Mouse (Mus musculus) kidney, postnatal 25 days (tissue): ENCODE data around the gene Dcbld1.

ENCODE experiments used
- DNase-seq, 2 experiments: peaks; one replicate each; pipeline ENCODE4 v3.0.0; 2021; ENCODE audit warnings: mixed read lengths in 2 of 2

Dcbld1 gene

DNA sequence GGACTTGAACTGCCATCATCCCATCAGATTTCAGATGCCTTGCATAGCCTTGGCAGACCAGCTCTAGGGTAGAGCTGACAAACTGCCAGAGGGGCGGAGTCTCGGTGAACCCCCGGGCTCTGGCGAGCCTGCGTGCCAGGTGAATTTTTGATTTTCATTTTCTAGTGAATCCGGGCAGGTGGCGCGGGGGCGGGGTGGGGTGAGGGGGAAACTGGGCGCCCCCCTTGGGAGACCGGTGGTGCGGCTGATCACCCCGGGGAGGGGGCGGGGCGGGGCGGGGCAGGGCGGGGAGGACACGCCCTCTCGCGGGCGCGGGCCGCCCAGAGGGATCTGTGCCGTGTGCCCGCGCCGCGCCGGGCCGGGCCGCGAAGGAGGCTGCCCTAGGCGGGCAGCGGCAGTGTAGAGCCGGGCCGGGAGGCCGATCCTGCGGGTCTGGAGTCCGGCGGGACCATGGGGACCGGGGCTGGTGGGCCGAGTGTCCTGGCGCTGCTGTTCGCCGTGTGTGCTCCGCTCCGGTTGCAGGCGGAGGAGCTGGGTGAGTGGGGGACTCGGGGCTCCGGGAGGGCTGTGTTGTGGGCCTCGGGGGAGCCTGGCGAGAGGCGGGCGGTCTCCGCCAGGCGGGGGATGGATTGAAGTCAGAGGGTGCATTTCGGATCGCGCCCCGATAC, at the start of gene Dcbld1:
TSS of gene Dcbld1 (plus strand) at position 319 of the 668 bp plus-strand sequence.
- DNase-seq: peak; percentile 90

DNA sequence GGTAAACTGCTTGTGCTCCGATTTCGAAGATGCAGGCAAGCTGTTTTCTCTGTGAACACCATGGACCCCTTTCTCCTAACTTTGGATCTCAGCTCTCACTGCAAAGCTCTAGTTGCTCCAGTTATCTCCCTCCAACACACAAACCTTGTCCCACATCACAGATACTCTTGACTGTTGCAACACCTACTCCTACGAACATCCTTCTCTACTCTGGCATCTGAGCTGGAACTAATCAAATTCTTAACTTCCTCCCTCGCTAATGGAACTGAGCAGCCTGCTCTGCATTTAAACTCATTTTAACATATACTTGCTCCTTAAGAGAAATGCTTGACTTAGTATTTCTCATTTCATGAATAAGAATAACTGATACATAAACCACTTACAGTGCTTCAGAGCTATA, 47.5 kb upstream of the Dcbld1 start:
- no peak for DNase-seq

DNA sequence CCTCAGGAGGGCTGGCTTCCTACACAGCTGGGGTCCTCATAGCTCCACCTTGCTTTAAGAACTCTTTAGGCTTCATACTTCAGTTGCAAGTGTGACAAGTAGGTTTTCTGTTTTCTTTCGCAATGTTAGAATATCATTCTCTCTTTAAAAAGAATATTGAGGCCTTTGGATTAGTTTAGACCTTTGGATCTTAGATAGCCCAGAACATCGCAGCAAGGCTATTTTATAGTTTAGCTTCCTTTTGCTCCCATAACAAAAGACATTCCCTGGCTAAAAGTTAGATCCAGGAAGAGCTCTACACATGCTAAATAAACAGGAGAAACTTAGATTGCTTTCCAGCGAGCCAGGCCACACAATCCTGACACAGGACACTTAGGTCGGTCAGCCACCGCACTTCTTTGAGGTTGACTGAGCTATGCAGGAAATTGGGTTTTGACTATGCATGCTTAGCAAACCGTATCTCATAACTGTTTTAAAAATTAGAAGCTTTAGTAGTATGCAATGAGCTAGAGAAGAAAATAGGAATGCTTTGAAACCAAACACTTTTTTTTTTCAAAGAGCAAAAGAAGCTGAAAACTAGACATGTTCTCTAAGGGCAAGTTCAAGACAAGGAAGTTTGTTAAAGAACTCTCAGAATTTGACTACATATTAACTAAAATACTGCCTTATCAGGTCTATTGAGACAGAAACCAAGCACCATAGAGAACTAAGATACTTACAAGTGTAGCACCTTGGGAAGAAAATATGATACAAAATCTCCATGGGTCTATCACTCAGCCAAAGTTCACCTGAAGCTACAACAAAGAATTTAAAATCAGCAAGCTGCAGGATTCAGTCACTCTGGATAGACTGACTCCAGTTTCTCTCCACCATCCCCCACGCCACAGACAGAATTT, 38.2 kb upstream of the Dcbld1 start, which contains the start of gene Ros1:
TSS of gene Ros1 (minus strand) at position 288 of the 896 bp plus-strand sequence.
- DNase-seq: no peak

DNA sequence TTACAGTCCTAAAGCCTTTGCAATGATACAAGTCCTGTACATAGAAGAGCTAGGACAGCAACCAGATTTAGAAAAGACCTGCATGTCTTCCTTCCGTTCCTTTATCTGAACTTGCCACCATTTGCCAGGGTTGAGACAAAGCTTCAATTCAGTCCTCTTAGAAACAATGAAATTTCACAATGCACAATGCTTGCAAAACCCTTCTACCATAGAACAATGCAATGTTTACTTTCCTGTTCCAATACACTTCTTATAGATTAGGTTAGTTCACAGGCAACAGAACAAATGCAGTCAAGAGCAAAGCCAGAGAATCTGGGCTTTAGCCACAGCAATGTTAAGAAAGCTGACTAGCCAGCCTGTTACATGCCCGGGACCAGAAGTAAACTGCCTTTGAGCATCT, 29.4 kb upstream of the Dcbld1 start:
- DNase-seq: no peak

DNA sequence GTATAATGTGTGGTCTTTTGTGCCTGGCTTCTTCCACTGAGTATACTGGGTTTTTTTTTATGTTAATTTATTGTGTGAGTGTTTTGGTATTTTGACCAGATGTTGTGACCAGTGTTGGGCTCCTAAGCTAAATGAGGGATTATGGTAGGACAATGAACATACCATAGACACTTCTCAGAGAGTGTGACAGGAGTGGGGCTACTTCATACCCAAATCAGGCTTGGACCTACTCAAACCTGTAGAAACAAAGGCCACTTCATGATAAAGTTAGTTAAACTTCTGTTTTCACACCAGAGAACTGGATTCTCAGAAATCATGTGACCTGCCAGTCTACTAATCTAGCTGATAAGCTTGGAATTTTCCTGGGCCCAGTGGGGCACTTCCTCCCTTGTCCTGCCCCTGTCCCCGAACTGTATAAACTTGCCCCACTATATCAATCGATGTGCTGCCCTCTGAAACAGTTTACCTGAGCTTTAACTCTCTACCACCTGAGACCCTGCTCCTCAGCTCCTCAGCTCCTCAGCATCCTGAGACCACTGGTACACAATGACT, 18.1 kb upstream of the Dcbld1 start:
- DNase-seq: no peak

DNA sequence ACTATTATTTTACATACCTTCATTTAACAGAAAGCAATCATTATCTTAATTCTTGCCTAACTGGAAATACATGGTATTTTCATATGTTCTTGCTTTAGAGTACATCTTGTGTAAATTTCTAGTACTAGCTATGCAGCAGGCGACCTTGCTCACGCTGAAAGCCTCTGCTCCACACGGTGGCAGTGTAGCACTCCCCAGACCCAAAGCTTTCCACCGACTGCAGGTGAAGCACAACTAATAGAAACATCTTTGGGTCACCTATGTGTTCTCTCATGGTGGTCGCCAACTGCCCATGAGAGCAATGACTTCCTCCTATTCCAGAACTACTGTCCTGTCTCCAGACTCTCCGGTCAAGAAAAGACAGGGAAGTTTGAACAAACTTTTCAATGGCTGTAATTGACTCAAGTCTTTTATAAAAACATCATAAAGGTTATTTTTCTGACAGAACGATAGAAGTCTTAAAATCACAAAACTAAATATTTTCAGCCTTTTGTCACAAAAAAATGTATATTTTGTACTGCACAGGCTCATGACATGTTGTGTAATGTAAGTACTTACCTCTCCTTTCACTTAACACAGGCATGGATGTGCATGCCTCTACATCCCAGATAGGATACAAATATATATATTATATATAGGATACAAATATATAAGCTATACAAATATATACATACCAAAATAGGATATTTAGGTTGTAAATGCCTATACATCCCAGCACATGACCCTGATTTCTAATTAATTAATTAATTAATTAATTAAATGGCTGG, 16.4 kb upstream of the Dcbld1 start:
- peak; percentile 81 to 82 for DNase-seq

DNA sequence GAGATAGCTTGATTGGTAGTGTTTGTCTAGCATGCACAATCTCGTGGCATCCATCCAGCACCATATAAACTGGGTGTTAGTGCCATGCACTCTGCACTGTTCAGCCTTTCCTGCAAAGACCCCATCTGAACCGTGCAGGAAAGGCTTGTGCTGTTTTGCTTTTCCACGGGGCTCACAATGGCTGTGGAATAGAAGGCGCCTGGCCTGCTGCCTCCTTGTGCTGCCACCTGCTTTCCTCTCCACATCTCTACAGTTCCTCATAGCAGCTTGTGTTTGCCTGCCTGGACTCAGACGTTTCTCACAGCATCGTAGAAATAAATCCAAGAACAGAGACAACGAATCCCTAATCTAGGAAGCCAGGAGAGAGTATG, 15.9 kb upstream of the Dcbld1 start:
- peak in 1 of 2 experiments; percentile 33 for DNase-seq

DNA sequence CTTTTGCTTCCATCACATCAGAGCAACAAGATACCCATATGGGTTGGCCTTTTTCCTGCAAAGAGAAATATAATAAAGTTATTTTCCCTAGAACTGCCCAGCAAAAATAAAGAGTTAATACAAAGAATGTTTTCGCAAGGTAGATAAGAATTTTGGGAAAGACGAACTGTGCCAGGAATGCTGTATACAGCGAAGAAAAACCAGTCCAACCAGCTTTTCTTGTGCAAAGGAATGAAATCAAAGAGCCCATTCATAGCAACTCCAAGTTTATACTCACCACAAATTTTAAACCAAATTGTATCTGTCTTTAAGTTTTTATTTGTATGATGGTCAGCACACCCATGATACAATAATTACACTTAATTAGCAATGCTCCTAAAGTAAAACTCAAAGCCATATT, 13.8 kb upstream of the Dcbld1 start:
- DNase-seq: no peak

DNA sequence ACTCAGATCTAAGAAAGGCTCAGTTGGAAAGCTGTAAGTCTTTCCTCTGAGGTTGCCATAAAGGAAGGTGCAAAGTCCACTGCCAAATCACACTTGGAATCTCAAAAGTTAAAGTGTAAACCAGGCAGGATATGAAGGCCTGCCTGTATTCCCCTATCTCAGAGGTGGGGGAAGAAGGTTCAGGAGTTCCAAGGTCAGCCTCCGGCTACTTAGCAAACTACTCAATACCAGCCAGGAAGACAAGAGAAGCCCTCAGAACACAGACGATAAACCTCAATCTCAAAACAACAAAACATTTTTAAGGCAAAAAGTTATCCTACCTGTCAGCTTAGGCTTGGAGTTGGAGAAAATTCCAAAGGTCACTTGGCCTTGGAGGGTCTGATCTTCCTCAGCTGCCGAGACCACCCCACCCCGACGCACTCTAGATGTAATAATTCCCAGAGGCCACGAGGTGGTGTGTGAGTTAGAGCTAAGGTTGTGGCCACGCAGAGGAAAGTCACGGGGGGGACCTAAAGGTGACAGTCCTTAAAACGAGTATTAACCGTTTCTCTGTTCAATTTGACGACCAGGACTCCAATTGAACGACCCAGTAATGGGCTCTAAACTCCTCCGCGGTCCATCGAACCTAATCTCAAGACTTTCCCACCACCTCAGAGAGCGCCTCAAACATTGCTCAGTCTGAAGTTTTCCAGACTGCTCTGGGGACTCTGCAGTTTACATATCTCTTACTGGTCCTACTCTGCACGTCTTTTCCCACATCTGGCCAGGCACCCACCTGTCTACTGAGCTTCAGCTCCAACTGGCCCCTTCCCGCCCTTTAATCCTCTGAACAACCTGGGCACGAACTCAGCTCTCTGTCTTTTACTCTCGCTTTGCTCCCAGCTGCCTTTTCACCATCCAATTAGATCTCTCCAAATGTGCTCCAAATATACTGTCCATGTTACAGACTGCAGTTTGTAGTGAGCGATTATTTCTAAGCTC, 933 bp upstream of the Dcbld1 start:
- DNase-seq: peak; percentile 69 to 78

DNA sequence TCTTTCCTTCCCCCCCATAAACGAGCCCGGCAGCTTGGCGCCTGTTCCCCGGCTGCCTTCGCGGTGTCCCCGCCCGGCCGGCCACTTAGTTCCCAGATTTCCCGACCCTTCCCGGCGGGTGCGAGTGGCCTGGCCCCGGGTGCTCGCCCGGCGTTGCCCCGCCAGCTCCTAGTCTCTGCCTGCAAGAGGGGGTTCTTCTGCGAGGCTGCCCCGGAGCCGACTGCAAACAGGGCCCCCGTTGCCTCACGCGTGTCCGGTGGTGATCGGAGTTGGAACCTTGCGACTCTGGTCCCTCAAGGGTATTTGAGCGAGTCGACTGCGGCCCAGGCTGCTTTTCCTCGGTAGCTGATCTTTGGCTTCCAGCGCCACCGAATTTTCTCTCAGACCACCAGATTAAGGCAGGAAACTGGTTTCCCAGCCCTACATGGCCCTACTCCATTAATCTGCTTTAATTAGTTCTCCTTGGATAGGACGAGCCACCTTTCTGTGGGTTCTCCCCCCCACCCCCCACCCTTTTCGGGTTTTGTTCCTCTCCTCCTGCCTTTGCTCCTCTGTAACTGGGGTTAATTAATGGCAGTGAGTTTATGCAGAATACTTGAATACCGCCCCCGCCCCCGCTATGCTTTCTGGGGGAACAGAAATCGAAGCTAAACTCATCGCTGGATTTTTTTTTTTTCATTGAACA, 692 bp downstream of the Dcbld1 start:
- DNase-seq: peak; percentile 54 to 67

DNA sequence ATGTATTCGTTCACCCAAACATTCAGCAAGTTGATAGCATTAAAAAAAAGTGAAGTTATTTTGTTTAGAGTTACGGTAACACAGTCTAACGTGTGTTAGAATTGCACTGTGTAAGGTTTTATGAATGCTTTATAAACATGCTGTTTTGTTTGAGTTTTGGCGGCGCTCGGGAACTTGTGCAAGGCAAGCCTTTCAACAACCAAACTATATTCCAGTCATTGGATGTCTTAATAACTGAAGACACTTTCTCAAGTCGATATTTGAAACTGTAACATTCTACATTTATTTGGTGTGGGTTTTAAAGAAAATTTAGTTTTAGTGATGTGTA, 1.2 kb downstream of the Dcbld1 start:
- DNase-seq: no peak

DNA sequence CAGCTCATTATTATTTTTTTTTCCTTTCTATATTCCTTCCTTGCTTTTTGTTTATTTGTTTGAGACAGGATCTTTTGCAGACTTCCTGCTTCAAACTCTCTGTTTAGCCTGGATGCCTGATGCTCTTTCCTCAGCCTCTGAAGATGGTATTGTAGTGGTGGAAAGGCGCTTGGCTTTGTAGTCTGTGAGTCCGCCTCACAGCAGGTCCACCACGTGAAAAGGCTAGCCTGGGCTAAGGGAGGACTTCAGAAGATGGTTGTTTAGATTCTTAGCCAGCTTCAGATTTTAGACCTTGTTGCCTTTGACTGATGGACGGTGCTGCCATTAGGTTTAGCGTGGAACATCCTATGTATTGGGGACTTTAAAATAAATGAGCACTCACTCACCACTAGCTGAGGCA, 2.0 kb downstream of the Dcbld1 start:
- no peak for DNase-seq

DNA sequence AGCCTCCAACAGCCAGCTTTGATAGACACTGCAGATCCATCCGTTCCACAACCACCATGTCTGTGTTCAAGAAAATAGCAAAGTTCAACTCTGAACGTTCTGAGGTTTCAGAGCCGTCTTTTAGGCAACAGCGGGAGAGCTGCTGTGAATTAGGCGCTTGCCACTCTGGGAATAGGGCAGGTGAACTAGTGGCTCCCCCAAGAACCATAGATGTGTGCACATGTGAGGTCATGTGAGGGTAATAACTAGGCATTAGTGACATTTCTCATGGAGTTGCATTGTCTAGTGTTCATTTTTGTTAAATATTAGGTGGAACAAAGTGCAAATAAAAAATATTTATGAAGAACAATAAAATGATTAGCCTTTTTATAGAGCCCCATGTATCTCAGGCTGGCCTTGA, 8.6 kb downstream of the Dcbld1 start:
- no peak for DNase-seq

DNA sequence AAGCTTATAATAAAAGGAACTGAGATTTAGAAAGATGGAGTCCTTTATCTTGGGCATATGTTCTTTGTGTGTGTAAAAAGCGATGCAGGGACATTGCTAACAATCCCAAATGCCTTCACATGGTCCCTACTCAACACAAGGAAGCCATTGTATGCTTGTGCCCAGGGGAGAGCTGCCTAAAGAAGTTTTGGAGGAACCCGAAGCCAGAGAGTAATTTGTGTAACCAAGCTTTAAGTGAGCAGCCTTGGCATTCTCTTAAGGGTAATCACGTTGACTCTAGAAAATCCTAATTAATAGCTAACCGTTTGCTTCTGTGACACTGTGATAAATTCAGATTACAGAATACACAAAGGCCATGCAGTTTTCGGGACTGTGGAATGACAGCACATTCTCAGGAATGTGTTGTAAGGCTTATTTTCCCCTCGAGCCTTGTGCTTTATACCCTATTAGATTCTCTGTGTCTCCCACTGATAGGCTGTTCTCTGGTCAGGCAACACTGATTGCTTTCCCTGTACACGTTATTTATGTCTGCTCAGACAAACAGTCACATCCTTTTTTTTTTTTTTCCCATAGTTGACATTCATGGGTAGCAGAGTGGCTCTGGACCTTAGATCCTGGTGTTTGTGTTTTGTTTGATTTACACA, 9.4 kb downstream of the Dcbld1 start:
- DNase-seq: no peak

DNA sequence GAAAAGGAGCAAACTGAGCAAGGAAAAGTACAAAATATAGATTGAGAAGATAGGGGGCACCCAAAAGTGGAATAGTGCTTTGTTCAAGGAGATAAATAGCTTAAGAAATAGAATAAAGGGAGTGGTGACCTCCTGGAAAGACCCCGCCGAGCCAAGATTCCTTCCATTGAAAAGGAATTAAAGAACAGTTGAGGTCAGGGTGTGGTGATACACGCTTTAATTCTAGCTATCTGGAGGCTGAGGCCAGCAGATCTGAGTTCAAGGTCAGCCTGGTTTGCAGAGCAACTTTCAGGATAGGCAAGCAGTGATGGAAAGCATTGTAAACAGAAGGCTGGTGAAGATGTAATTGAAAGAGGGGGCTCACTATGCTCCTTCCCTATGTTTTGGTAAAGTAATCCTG, 12.8 kb downstream of the Dcbld1 start:
- DNase-seq: no peak

DNA sequence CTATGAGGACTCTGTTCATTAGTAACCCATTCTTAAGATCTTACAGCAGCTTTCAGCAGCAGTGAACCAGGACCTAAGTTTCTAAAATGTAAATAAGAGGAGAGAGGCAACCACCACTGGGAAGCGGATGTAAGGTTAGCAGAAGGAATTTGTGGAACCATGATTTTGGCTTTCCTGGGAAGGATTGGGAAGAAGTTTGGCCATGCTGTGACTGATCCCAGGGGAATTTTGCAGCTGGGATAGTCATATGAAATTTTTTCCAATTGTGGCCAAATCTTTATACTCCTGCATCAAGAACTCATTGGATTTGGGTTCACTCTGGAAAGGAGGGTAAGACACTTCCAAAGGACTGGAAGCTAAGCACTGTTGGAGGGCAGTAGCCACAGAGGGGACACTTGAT, 18.8 kb downstream of the Dcbld1 start:
- DNase-seq: no peak

DNA sequence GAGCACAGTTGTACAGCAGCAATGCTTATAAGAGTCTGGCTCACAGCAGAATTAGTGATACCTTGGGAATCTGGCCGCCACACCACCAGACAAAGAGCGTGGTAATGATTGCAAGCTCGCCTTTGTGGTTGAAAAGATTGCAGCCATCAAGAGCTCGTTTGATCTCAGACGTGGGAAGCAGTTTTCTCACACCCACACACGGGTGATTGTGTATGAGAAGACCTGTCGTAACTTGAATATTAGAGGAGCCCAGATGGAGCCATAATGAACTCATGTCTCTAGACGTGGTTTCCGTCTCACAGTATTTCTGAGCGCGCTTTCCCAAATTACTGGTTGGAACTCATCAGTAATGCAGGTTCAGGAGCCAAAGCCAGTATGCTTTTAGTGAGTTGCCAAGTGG, 20.0 kb downstream of the Dcbld1 start:
- no peak for DNase-seq

DNA sequence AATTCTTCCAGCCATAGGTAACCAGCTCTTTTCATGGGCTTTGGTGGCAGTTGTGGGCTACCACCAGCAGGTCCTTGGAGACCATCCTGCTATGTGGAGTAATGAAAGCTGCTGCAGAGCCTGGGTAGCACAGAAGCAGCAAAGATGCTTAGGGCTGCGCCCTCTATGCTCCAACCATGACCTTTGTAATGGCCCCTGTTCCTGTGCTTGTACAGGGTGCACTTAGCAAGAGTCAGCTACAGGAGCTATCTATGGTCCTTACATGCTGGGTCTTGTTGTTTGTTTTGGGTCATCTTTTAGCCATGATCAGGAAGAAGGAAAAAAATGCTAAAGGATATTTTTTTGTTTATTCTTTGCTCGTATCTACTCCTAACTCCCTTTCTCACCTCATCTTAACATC, 24.3 kb downstream of the Dcbld1 start:
- DNase-seq: no peak

DNA sequence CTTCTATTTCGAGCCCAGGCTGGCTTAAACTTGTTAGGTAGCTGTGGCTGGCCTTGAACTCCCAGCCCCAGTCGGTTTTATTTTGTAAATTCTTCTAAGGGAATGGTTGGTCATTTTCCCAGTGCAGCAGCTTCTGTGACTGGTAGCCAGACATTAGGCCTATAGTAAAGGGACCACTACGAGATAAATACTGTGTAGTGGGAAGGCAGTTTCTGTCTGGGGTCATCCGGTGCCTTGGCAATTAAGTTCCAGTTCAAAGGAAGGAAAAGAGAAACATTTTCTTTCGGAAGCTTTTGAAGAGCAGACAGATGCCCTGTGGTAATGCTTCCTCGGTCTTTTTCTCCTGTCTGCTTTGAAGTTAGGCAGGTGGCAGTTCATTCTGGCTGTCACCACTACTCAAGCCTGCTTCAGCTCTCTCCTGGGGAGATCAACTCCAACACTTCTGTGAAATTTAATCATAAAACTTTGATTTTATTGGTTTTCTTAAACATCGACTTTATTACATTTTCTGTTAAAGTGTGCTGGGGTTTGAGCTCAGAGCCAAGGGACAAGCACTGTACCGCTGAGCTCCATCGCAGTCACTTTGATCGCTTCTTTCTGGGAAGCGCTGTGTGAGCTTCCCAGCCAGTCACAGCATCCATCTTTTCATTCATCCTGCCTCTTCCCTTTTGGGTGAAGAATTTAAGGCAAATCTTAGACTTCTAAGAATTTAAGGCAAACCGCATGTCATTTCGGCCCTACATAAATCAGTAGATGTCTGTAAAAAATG, 24.9 kb downstream of the Dcbld1 start:
- no peak for DNase-seq

DNA sequence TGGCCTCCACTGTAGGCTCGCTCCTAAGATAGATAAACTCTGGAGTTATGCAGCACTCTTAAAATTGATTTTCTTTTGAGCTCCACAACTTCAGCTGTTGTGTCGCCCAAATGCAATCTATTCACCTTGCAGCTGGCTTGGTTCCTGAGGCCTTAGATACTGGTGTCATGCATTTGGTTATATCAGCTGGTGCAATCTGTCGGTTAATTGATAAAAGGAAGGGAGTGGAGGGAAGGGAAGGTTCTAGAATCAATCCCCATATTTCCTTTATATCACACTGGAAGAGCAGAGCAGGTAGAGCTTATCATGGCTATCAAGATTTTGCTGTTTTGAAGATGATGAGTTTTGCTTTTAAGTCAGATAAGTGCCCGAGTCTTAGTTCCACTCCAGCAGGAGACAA, 26.8 kb downstream of the Dcbld1 start:
- DNase-seq: no peak
